Mouse (Mus musculus) liver, postnatal 0 days (tissue): ENCODE measurements around the gene Stat5b.

Experiments
- CTCF ChIP-seq: sonication (generic); IDR thresholded peaks from 2 replicates; pipeline ENCODE4 v1.5.1; 2016; ENCODE audit warnings: antibody characterized with exemption, low read depth
- EP300 ChIP-seq: IDR thresholded peaks from 2 replicates; pipeline ENCODE4 v1.6.1; 2016; ENCODE audit warnings: antibody characterized with exemption, low read depth, mild to moderate bottlenecking

GRCm38 (mm10) chr11:100770646-100771408 is 79.7 kb downstream of the Stat5b start, which contains the start of gene Ghdc:
- TF ChIP-seq EP300, result no peak
- no peak for TF ChIP-seq CTCF
